Mouse (Mus musculus) spleen, adult 2 months (tissue): ENCODE results near the gene Bahcc1.

ENCODE experiments used
- CTCF ChIP-seq: fragments of 200-500 bp; IDR thresholded peaks from 2 replicates; pipeline ENCODE4 v1.5.1; 2011; ENCODE audit warnings: mild to moderate bottlenecking, inconsistent platforms; ENCODE audit not compliant: insufficient read depth, insufficient read length, insufficient replicate concordance; ENCODE audit errors: extremely low read depth
- POLR2A ChIP-seq: fragments of 200-500 bp; IDR thresholded peaks from 2 replicates; pipeline ENCODE4 v1.6.1; 2011; ENCODE audit warnings: low read depth, low read length, inconsistent platforms

GRCm38 (mm10) chr11:120316690-120317254 lies 84.0 kb downstream of the Bahcc1 start:
- TF ChIP-seq CTCF: no peak
- no peak for TF ChIP-seq POLR2A
